Mouse (Mus musculus) monocyte, adult 2 months (primary cell): Measurements from ENCODE around the gene Rsf1.

Experiments used
- DNase-seq, 2 experiments: peaks; one replicate each; pipeline ENCODE4 v3.0.0; 2022; ENCODE audit warnings: low spot score in 2 of 2, low read depth in 1 of 2

Gene Rsf1

GRCm38 (mm10) chr7:97629351-97629750 is 49.7 kb downstream of the Rsf1 start:
- DNase-seq, result no peak

- no peak for DNase-seq
These were observed 51.6 kb downstream of the Rsf1 start for GRCm38 (mm10) chr7:97631290-97631689.

GRCm38 (mm10) chr7:97632897-97633296 is 53.2 kb downstream of the Rsf1 start:
- no peak for DNase-seq

- no peak for DNase-seq
These were observed 65.4 kb downstream of the Rsf1 start for GRCm38 (mm10) chr7:97645060-97645459.

- no peak for DNase-seq
These were observed 68.0 kb downstream of the Rsf1 start for GRCm38 (mm10) chr7:97647656-97648055.

- DNase-seq, result no peak
These were observed 71.0 kb downstream of the Rsf1 start for GRCm38 (mm10) chr7:97650729-97651128.

- DNase-seq, result no peak
These were observed 76.5 kb downstream of the Rsf1 start for GRCm38 (mm10) chr7:97656144-97656543.

GRCm38 (mm10) chr7:97661634-97662033 is 81.9 kb downstream of the Rsf1 start:
- no peak for DNase-seq

GRCm38 (mm10) chr7:97679239-97679638 is 99.5 kb downstream of the Rsf1 start:
- DNase-seq, result no peak

GRCm38 (mm10) chr7:97687831-97688230 is 108.1 kb downstream of the Rsf1 start:
- no peak for DNase-seq

GRCm38 (mm10) chr7:97695441-97695840 is 115.8 kb downstream of the Rsf1 start:
- DNase-seq, result no peak

- DNase-seq, result no peak
These were observed 116.4 kb downstream of the Rsf1 start for GRCm38 (mm10) chr7:97696133-97696505.

- peak; percentile 80 to 86 for DNase-seq
These were observed 117.0 kb downstream of the Rsf1 start, which contains the start of gene Clns1a for GRCm38 (mm10) chr7:97696506-97697254. Gene Clns1a, plus strand, starts transcription at chr7:97696634.

- no peak for DNase-seq
These were observed 120.5 kb downstream of the Rsf1 start for GRCm38 (mm10) chr7:97700173-97700572.

- DNase-seq, result no peak
These were observed 121.4 kb downstream of the Rsf1 start for GRCm38 (mm10) chr7:97701106-97701505.

- DNase-seq, result no peak
These were observed 127.4 kb downstream of the Rsf1 start for GRCm38 (mm10) chr7:97707123-97707522.

GRCm38 (mm10) chr7:97707809-97708208 is 128.1 kb downstream of the Rsf1 start:
- no peak for DNase-seq

GRCm38 (mm10) chr7:97709204-97709603 is 129.5 kb downstream of the Rsf1 start:
- no peak for DNase-seq

GRCm38 (mm10) chr7:97714651-97715050 is 135.0 kb downstream of the Rsf1 start:
- DNase-seq, result no peak

- DNase-seq, result no peak
These were observed 137.6 kb downstream of the Rsf1 start for GRCm38 (mm10) chr7:97717326-97717725.

- DNase-seq, result no peak
These were observed 139.4 kb downstream of the Rsf1 start for GRCm38 (mm10) chr7:97719078-97719477.

- no peak for DNase-seq
These were observed 140.4 kb downstream of the Rsf1 start for GRCm38 (mm10) chr7:97720109-97720508.

- no peak for DNase-seq
These were observed 142.7 kb downstream of the Rsf1 start for GRCm38 (mm10) chr7:97722278-97722918.
